Mouse (Mus musculus) heart, adult 11 months (tissue): ENCODE results near the gene Trdn.
A peak's percentile ranks its signal among the peaks of the same experiment; 100 is the strongest.

Experiments
- DNase-seq: peaks from one replicate; pipeline ENCODE4 v3.0.0; 2022

Gene Trdn

GRCm38 (mm10) chr10:33080254-33080653 lies at the start of gene Trdn:
Gene Trdn (plus strand): TSS chr10:33080554.
- no peak for DNase-seq

GRCm38 (mm10) chr10:33060771-33061170 lies 19.6 kb upstream of the Trdn start:
- DNase-seq, result no peak

- DNase-seq, result no peak
Observed at GRCm38 (mm10) chr10:33065566-33065965, 14.8 kb upstream of the Trdn start.

GRCm38 (mm10) chr10:33073126-33073525 lies 7.2 kb upstream of the Trdn start:
- no peak for DNase-seq

GRCm38 (mm10) chr10:33082151-33082844 lies 1.9 kb downstream of the Trdn start:
- no peak for DNase-seq

- peak; percentile 76 for DNase-seq
Observed at GRCm38 (mm10) chr10:33082961-33083626, 2.7 kb downstream of the Trdn start.

GRCm38 (mm10) chr10:33083627-33084158 lies 3.3 kb downstream of the Trdn start:
- peak; percentile 83 for DNase-seq

GRCm38 (mm10) chr10:33088403-33088802 lies 8.0 kb downstream of the Trdn start:
- no peak for DNase-seq

GRCm38 (mm10) chr10:33092400-33092799 lies 12.0 kb downstream of the Trdn start:
- no peak for DNase-seq

GRCm38 (mm10) chr10:33107942-33108341 lies 27.6 kb downstream of the Trdn start:
- no peak for DNase-seq

GRCm38 (mm10) chr10:33123028-33123427 lies 42.7 kb downstream of the Trdn start:
- peak; percentile 84 for DNase-seq

- no peak for DNase-seq
Observed at GRCm38 (mm10) chr10:33144911-33145310, 64.6 kb downstream of the Trdn start.

GRCm38 (mm10) chr10:33179731-33180631 lies 99.6 kb downstream of the Trdn start:
- DNase-seq, result peak; percentile 95

- DNase-seq, result peak; percentile 75
Observed at GRCm38 (mm10) chr10:33189031-33189430, 108.7 kb downstream of the Trdn start.

GRCm38 (mm10) chr10:33195919-33196318 lies 115.6 kb downstream of the Trdn start:
- DNase-seq, result no peak

GRCm38 (mm10) chr10:33198257-33198656 lies 117.9 kb downstream of the Trdn start:
- no peak for DNase-seq

- DNase-seq, result peak; percentile 64
Observed at GRCm38 (mm10) chr10:33210411-33210810, 130.1 kb downstream of the Trdn start.

- peak; percentile 87 for DNase-seq
Observed at GRCm38 (mm10) chr10:33253911-33254310, 173.6 kb downstream of the Trdn start.

- DNase-seq, result peak; percentile 83
Observed at GRCm38 (mm10) chr10:33256202-33256601, 175.8 kb downstream of the Trdn start.

GRCm38 (mm10) chr10:33304982-33305381 lies 224.6 kb downstream of the Trdn start:
- DNase-seq, result no peak

GRCm38 (mm10) chr10:33353026-33353425 lies 272.7 kb downstream of the Trdn start:
- no peak for DNase-seq

GRCm38 (mm10) chr10:33366521-33366920 lies 286.2 kb downstream of the Trdn start:
- DNase-seq, result no peak

GRCm38 (mm10) chr10:33370534-33370933 lies 290.2 kb downstream of the Trdn start:
- peak; percentile 84 for DNase-seq
